Mouse (Mus musculus): ENCODE data around the gene Spem2.

GRCm38 (mm10) chr11:69775716-69776115 is 42.5 kb downstream of the Spem2 start:
- TF ChIP-seq CTCF (IDR thresholded peaks at IDR 0.05; ENCODE audit: control insufficient read depth, insufficient read depth, insufficient replicate concordance, low read depth, low read length) (no peak), POLR2A (IDR thresholded peaks at IDR 0.05; ENCODE audit: control insufficient read depth, low read depth, low read length) (no peak)

All from testis, adult 2 months (tissue).